Mouse (Mus musculus): ENCODE data around the gene Lpin1. TPM values are rescaled to one million over a fixed set of nuclear protein-coding genes. Genes with fewer than 3 reads are reported as not detected.

The Lpin1 gene
- total RNA-seq, 2 experiments from 2014 or later: 21.6 to 23.4 TPM

- DNase-seq (ENCODE audit: low spot score in 2 of 2): no peak
These were observed 8.7 kb upstream of the Lpin1 start for GRCm38 (mm10) chr12:16619453-16619852.

DNA sequence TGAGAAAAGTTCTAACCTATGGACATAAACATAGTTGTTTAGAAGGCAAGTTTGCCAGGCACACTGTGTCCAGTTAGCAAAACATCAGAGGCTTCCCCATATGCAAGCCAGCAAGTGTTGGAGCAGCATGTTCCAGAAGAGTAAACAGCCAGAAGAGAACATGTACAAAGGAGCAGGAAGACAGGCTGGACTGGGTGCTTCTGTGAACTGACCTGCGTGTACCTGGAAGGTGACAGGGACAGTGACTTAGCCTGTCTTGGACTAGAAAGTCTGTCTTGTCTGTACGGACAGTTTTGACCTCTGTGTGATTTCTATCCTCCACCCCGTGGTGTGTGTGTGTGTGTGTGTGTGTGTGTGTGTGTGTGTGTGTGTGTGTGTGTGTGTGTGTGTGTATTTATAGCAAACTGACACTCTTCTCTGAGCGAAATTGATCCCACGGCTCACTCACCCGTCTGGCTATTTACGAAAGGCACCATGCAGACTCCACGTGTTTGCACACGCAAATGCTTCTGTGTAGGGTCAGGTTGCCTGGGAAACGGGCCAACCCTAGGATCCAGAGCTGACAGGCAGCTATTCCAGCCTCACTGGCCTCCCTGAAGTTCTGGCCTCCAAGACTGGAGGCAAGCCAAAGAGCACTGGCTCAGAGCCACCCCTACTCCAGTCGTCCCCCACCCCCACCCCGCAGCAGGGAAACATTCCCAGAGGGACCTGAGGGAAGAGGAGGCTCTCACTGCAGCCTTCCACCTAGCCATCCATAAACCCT is 7.9 kb upstream of the Lpin1 start:
- DNase-seq (ENCODE audit: low spot score in 2 of 2): peak; percentile 31 to 56

- no peak for DNase-seq (ENCODE audit: low spot score in 2 of 2)
These were observed 5.0 kb upstream of the Lpin1 start for GRCm38 (mm10) chr12:16615738-16616137.

DNA sequence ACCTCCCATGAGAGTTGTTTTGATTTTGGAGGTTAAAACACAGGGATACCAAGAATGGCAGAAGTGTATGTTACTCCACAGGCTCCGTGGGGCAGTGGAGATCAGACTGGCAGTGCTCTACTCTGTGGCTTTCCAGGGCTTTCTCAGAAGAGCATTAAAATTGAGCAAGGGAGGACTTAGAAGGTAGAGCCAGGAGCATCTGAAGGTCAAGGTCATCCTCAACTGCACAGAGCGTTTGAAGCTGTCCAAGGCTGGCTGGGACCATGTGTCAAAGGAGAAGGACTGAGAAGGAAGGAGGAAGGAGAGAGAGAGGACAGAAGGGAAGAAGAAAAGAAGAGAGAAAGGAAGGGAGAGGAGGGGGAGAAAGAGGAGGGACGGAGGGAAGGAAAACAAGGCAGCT is 3.8 kb upstream of the Lpin1 start:
- DNase-seq (ENCODE audit: low spot score in 2 of 2): no peak

DNA sequence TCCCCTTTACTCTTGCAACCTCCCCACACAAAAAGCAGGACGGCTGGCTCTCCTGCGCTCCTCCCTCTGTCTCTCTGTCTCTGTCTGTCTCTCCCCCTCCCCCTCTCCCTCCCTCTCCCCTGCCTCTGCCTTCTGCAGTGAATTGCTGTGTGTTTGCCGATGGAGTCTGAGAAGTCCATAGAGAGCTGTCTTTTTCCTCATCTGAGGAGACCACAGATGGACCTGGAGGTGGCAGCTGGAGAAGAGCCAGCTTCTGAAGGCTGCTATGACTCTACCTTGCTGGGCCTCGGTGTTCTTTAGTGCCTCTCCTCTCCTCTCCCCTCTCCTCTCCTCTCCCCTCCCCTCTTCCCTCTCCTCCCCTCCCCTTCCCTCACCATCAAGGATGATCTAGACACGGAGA is 5.1 kb downstream of the Lpin1 start:
- DNase-seq (ENCODE audit: low spot score in 2 of 2): no peak

DNA sequence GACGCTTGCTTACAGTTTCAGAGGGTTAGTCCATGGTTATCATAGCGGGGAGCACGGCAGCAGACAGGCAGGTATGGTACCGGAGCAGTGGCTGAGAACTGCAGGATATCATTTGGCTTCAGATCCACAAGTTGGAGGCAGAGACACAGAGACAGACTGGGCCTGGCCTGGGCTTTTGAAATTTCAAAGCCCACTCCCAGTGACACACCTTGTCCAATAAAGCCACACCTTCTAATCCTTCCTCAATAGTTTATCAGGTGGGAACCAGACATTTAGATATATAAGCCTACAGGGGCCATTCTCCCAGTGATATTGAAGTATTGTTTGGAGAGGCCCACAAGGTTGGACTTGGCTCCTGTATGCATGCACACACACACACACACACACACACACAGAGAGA is 8.5 kb downstream of the Lpin1 start:
- DNase-seq (ENCODE audit: low spot score in 2 of 2): no peak

DNA sequence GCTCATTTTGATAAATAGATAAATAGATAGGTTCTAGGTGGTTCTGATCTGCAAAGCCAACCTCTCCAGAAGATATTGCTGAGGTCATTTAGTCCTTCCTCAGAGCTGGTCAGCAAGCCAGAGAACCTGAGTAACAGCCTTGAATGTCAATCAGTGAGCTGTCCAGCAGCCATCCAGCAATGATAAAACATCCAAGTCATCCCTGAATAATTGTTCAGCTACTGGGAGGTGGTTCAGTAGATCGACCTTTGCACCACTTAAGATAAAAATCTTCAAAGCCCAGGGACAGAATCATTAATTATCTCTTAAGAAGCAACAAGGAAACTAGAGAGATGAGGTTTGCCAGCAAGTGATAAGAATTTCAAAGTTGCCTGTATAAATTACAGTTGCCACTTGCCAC is 10.4 kb downstream of the Lpin1 start:
- DNase-seq (ENCODE audit: low spot score in 2 of 2): no peak

DNA sequence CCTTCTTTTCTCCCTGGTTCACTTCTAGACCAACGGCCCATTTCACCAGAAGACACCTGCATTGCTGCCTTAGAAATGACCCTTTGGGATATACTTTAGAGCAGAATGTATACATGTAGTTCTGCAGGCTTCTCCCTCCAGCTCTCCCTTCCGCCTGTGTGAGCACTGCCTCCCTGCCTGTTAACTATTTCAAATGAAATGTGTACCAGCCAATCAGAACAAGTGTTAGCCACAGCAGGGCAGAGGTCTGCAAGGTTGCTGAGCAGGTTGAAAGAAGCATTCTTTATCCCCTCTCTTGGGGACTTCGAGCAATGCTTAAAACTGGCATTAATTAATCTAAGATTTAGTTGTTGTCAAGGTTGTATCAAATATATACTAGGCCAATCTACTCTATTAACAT is 11.4 kb downstream of the Lpin1 start:
- no peak for DNase-seq (ENCODE audit: low spot score in 2 of 2)

- DNase-seq (ENCODE audit: low spot score in 2 of 2): no peak
These were observed 17.0 kb downstream of the Lpin1 start for GRCm38 (mm10) chr12:16593761-16594160.

GRCm38 (mm10) chr12:16593014-16593413 is 17.8 kb downstream of the Lpin1 start:
- DNase-seq (ENCODE audit: low spot score in 2 of 2): no peak

- no peak for DNase-seq (ENCODE audit: low spot score in 2 of 2)
These were observed 18.3 kb downstream of the Lpin1 start for GRCm38 (mm10) chr12:16592451-16592850.

- peak; percentile 51 to 71 for DNase-seq (ENCODE audit: low spot score in 2 of 2)
These were observed 19.1 kb downstream of the Lpin1 start for GRCm38 (mm10) chr12:16591453-16592200.

GRCm38 (mm10) chr12:16589966-16590365 is 20.8 kb downstream of the Lpin1 start:
- DNase-seq (ENCODE audit: low spot score in 2 of 2): no peak

- DNase-seq (ENCODE audit: low spot score in 2 of 2): peak; percentile 72 to 81
These were observed 21.4 kb downstream of the Lpin1 start for GRCm38 (mm10) chr12:16589204-16589949.

DNA sequence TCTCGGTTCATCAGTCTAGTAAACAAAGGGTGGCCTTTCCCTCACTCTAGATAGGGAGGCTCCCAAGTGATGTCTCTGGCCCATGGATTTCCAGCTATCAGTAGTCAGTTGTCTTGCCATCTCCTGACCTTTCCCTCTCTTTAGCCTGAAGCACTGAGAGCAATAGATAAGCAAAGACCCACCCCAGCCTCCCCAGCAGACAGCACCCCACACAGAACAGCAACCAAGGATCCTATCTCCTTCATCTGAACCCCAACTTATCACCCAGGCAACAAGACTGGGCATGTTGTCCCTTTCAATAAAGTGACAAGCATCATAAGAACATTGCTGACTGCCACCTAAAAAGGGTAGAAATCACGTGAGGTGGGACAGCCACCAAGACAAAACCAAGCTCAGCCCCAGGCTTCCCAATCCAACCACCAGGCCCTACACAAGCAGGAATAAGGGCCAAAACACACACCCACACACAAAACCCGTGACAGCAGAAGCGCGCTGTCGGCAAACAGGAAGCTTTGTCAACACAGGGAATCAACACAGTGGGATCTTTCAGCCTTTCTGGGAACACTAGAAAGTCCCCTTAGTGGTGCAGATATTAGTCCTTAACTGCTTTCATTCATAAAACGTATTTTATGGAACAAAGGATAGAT is 22.2 kb downstream of the Lpin1 start:
- DNase-seq (ENCODE audit: low spot score in 2 of 2): no peak

DNA sequence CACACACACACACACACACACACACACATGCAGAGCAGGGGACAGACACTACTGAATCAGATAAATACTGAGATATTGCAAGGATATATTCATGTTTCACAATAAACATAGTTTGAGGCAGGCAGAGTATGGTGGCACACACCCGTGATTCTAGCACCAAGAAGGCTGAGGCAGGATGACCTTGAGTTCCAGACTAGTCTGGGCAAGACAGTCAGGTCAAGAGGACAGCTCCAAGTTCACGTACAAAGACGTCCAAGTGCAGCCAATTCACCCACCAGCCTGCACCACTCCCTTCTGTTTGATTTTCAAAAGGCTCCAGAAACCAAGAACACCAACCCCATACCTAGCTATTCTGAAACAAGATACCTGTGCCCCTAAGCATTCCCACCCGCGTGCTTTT is 23.0 kb downstream of the Lpin1 start:
- DNase-seq (ENCODE audit: low spot score in 2 of 2): no peak

- DNase-seq (ENCODE audit: low spot score in 2 of 2): no peak
These were observed 23.7 kb downstream of the Lpin1 start for GRCm38 (mm10) chr12:16587111-16587510.

GRCm38 (mm10) chr12:16584964-16585363 is 25.8 kb downstream of the Lpin1 start:
- no peak for DNase-seq (ENCODE audit: low spot score in 2 of 2)

- DNase-seq (ENCODE audit: low spot score in 2 of 2): no peak
These were observed 26.6 kb downstream of the Lpin1 start for GRCm38 (mm10) chr12:16584035-16584682.

DNA sequence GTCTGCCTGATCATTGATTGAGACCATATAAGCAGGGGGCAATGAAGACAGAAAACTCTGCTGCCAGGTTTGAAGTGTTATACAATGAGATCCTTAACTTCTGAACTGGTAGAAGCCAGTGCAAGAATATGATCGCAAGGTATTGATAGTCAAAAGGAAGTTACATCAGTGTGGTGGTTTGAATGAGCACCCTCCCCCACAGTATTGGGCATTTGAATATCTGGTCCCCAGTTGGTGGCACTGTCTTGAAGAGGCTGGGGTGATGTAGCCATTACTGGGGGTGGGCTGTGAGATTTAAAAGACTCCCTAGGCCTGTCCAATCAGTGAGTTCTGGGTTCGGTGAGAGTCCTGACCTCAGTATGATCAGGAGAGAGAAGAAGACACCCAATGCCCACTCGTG is 27.5 kb downstream of the Lpin1 start:
- DNase-seq (ENCODE audit: low spot score in 2 of 2): no peak

DNA sequence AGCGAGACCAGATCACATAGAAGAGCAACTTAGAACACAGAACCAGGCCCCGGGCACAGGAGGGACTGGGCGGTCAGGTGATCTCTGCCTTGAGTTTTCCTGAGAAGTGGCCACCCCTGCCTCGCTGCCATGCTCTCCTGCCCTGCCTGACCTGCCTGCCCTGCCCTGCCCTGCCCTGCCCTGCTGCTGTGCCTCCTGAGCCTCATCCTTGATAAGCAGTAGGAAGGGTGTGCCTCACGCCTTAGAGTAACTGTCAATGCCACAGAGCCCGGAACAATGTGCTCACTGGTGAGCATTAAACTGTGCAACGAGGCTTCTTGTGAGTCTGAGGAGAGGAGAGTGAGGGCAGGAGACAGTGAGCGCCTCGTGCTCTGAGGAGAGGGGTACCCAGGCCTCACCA is 30.5 kb downstream of the Lpin1 start:
- no peak for DNase-seq (ENCODE audit: low spot score in 2 of 2)
